13 mouse cellular contexts compared by ENCODE assay signal in genomic region chr9:66092664-66093063, GRCm38 (mm10). TPM values are rescaled to one million over a fixed set of nuclear protein-coding genes. Genes with fewer than 3 reads are reported as not detected.
A peak's percentile ranks its signal among the peaks of the same experiment; 100 is the strongest.
DNase-seq lines count a peak whose midpoint lies in the region; ATAC-seq and TF ChIP-seq lines count a peak whose summit lies in the region.
"Had no signal": no experiment of that assay in that cellular context is flagged by ENCODE, and none has a peak within 500 bp of the region (broad histone marks: within the 10 kb centered on the region; RNA-seq: fewer than 3 reads in every experiment).

No protein-coding gene starts in this region.

- H3K27me3 ChIP-seq in heart, embryonic 13.5 days (replicated peaks), result no peaks in the 10 kb centered on the region
- no peaks in the 10 kb centered on the region for H3K27me3 ChIP-seq in lung, embryonic 14.5 days (ENCODE audit: insufficient read depth, low read length)
- H3K27me3 ChIP-seq in lung, postnatal 0 days (replicated peaks; ENCODE audit: insufficient read depth, low read length), result no peaks in the 10 kb centered on the region

- H3K36me3 ChIP-seq in heart, embryonic 13.5 days, result peaks cover 98% of the 10 kb centered on the region
- peaks cover 95% of the 10 kb centered on the region for H3K36me3 ChIP-seq in lung, embryonic 14.5 days (ENCODE audit: insufficient read depth)
- H3K36me3 ChIP-seq in lung, postnatal 0 days (ENCODE audit: insufficient read depth, low read length), result peaks cover 36% of the 10 kb centered on the region

- no peak overlapping the region for H3K4me3 ChIP-seq in heart, embryonic 13.5 days
- no peak overlapping the region for H3K4me3 ChIP-seq in lung, embryonic 14.5 days (ENCODE audit: low read depth, low read length)
- H3K4me3 ChIP-seq in lung, adult 2 months (replicated peaks; ENCODE audit: extremely low read depth, low read depth, low read length), result no peak overlapping the region
- no peak overlapping the region for H3K4me3 ChIP-seq in lung, postnatal 0 days (ENCODE audit: low read depth, low read length)
- H3K4me3 ChIP-seq: midbrain, embryonic 10.5 days had no signal

- 0 out of 2 replicates have a peak overlapping the region, but pooled peaks have one; percentile 26 for H3K27ac ChIP-seq in heart, embryonic 13.5 days (replicated peaks)
- peak overlapping the region; percentile 74 for H3K27ac ChIP-seq in lung, embryonic 14.5 days (ENCODE audit: low read depth)
- H3K27ac ChIP-seq in lung, postnatal 0 days (ENCODE audit: low read length), result peak overlapping the region; percentile 86
- H3K27ac ChIP-seq: midbrain, embryonic 10.5 days had no signal

- no peak for DNase-seq in heart, adult 9 months (ENCODE audit: low spot score in 2 of 2)
- DNase-seq in lung, embryonic 14.5 days, result peak; percentile 15
- DNase-seq in lung, adult 2 months, result no peak
- peak; percentile 84 for DNase-seq in lung, postnatal 0 days (ENCODE audit: low spot score)
- no peak for DNase-seq in cerebellum, postnatal 4 days (ENCODE audit: low spot score in 2 of 2)
- no peak for DNase-seq in cerebellum, adult 11 months
- DNase-seq: adrenal gland, adult 8-10 months; B cell, adult 2 months; cerebellum, adult 8-10 months; right cerebral cortex, postnatal 14 days; thymus, postnatal 25 days had no signal

- H3K4me1 ChIP-seq in heart, embryonic 13.5 days, result peaks cover 21% of the 10 kb centered on the region
- H3K4me1 ChIP-seq in lung, embryonic 14.5 days (ENCODE audit: insufficient read depth), result no peaks in the 10 kb centered on the region
- peaks cover 9% of the 10 kb centered on the region for H3K4me1 ChIP-seq in lung, adult 2 months (ENCODE audit: control insufficient read depth, insufficient read depth, low read length)
- peaks cover 16% of the 10 kb centered on the region for H3K4me1 ChIP-seq in lung, postnatal 0 days (ENCODE audit: insufficient read depth, low read depth, low read length)
- H3K4me1 ChIP-seq: midbrain, embryonic 10.5 days had no signal

- no peak for TF ChIP-seq CTCF in lung, embryonic 14.5 days (IDR thresholded peaks at IDR 0.05; ENCODE audit: low read depth)
- TF ChIP-seq CTCF in lung, adult 2 months (IDR thresholded peaks at IDR 0.05; ENCODE audit: insufficient read depth, low read length), result no peak
- TF ChIP-seq CTCF in lung, postnatal 0 days (IDR thresholded peaks at IDR 0.05), result no peak

- ATAC-seq in heart, embryonic 13.5 days (ENCODE audit: extremely low read depth, insufficient number of reproducible peaks, low FRiP score, low TSS enrichment), result no peak
- ATAC-seq in lung, embryonic 14.5 days (ENCODE audit: insufficient read depth), result no peak
- peak; percentile 66 for ATAC-seq in lung, postnatal 0 days

- WGBS in heart, embryonic 13.5 days, result 57% methylated on average over 2 of the region's 2 CpGs
- 44% methylated on average over 2 of the region's 2 CpGs for WGBS in lung, embryonic 14.5 days
- 63% methylated on average over 2 of the region's 2 CpGs for WGBS in lung, adult 2 months
- 51% methylated on average over 2 of the region's 2 CpGs for WGBS in lung, postnatal 0 days

- no peak overlapping the region for H3K4me2 ChIP-seq in heart, embryonic 13.5 days
- H3K4me2 ChIP-seq in lung, embryonic 14.5 days, result no peak overlapping the region
- no peak overlapping the region for H3K4me2 ChIP-seq in lung, postnatal 0 days (replicated peaks; ENCODE audit: low read depth, low read length)

- TF ChIP-seq POLR2A in lung, adult 2 months (IDR thresholded peaks at IDR 0.05; ENCODE audit: borderline replicate concordance, extremely low read depth, low read depth, low read length), result no peak

- TF ChIP-seq EP300 in lung, postnatal 0 days (IDR thresholded peaks at IDR 0.05), result no peak

- no peak overlapping the region for H3K9ac ChIP-seq in heart, embryonic 13.5 days
- no peak overlapping the region for H3K9ac ChIP-seq in lung, embryonic 14.5 days
- no peak overlapping the region for H3K9ac ChIP-seq in lung, postnatal 0 days (replicated peaks; ENCODE audit: low read depth)

- H3K9me3 ChIP-seq in heart, embryonic 13.5 days, result no peaks in the 10 kb centered on the region
- no peaks in the 10 kb centered on the region for H3K9me3 ChIP-seq in lung, embryonic 14.5 days (ENCODE audit: low read depth, low read length)
- no peaks in the 10 kb centered on the region for H3K9me3 ChIP-seq in lung, postnatal 0 days (ENCODE audit: low read length)
- H3K9me3 ChIP-seq: midbrain, embryonic 10.5 days had no signal

RNA-seq across cellular contexts. Expression of gene Snx22, which starts 23.1 kb away (rescaled TPM):
- 2.3 and 3.0 TPM in 2 replicates for polyA plus RNA-seq in heart, embryonic 13.5 days (2015; fragmentation: Nextera tagmentation; extraction: Ambion mirVana)
- 11.0 and 11.1 TPM in 2 replicates for polyA plus RNA-seq in lung, embryonic 14.5 days (2014; fragmentation: Nextera tagmentation; extraction: Ambion mirVana)
- 14.5 and 18.0 TPM in 2 replicates for polyA plus RNA-seq in lung, adult 2 months (2012; rRNA removed)
- 25.7 and 28.3 TPM in 2 replicates for polyA plus RNA-seq in lung, postnatal 0 days (2015; fragmentation: Nextera tagmentation; extraction: Ambion mirVana)

RNA-seq across cellular contexts. Expression of gene Ppib, which starts 32.6 kb away (rescaled TPM):
- 372 and 396 TPM in 2 replicates for polyA plus RNA-seq in heart, embryonic 13.5 days (2015; fragmentation: Nextera tagmentation; extraction: Ambion mirVana)
- polyA plus RNA-seq in lung, embryonic 14.5 days (2014; fragmentation: Nextera tagmentation; extraction: Ambion mirVana), result 654 and 655 TPM in 2 replicates
- 162 and 176 TPM in 2 replicates for polyA plus RNA-seq in lung, adult 2 months (2012; rRNA removed)
- polyA plus RNA-seq in lung, postnatal 0 days (2015; fragmentation: Nextera tagmentation; extraction: Ambion mirVana), result 577 and 650 TPM in 2 replicates

RNA-seq across cellular contexts. Expression of gene Snx1, which starts 33.7 kb away (rescaled TPM):
- polyA plus RNA-seq in heart, embryonic 13.5 days (2015; fragmentation: Nextera tagmentation; extraction: Ambion mirVana), result 59.6 and 65.8 TPM in 2 replicates
- polyA plus RNA-seq in lung, embryonic 14.5 days (2014; fragmentation: Nextera tagmentation; extraction: Ambion mirVana), result 116 TPM in 2 replicates
- 50.7 and 57.3 TPM in 2 replicates for polyA plus RNA-seq in lung, adult 2 months (2012; rRNA removed)
- 108 and 112 TPM in 2 replicates for polyA plus RNA-seq in lung, postnatal 0 days (2015; fragmentation: Nextera tagmentation; extraction: Ambion mirVana)

RNA-seq across cellular contexts. Expression of gene Ciao2a, which starts 33.7 kb away (rescaled TPM):
- 152 and 172 TPM in 2 replicates for polyA plus RNA-seq in heart, embryonic 13.5 days (2015; fragmentation: Nextera tagmentation; extraction: Ambion mirVana)
- 145 and 151 TPM in 2 replicates for polyA plus RNA-seq in lung, embryonic 14.5 days (2014; fragmentation: Nextera tagmentation; extraction: Ambion mirVana)
- 7.3 and 13.0 TPM in 2 replicates for polyA plus RNA-seq in lung, adult 2 months (2012; rRNA removed)
- 110 and 111 TPM in 2 replicates for polyA plus RNA-seq in lung, postnatal 0 days (2015; fragmentation: Nextera tagmentation; extraction: Ambion mirVana)

Comparison
In these comparisons a context has a peak if more than half of its experiments do, and no peak if none do; other contexts are left out.
1. DNase-seq: peak in lung, embryonic 14.5 days (single experiment) and lung, postnatal 0 days (single experiment); none in heart, adult 9 months (0 of 2), lung, adult 2 months (single experiment), cerebellum, postnatal 4 days (0 of 2) and cerebellum, adult 11 months (single experiment).
2. H3K27ac ChIP-seq: peak in every context shown above with its lines; median percentile 86 in lung, postnatal 0 days; 74 in lung, embryonic 14.5 days; 26 in heart, embryonic 13.5 days.